Mouse (Mus musculus) intestine, embryonic 14.5 days (tissue): ENCODE measurements around the gene Ephb2. TPM values are rescaled to one million over a fixed set of nuclear protein-coding genes. Genes with fewer than 3 reads are reported as not detected.

Experiments used
- ATAC-seq: fragments of 200-750 bp; cut with Nextera tagmentation; replicated peaks from 2 replicates; pipeline ENCODE4 v1.8.0; 2017; ENCODE audit warnings: low read depth, moderate number of reproducible peaks, moderate TSS enrichment, moderate library complexity; ENCODE audit not compliant: low FRiP score, low TSS enrichment
- DNase-seq: peaks from one replicate; pipeline ENCODE4 v3.0.0-alpha.2; 2018; ENCODE audit warnings: low spot score
- H3K27ac ChIP-seq: fragments of 300-500 bp; sonication (generic); 2 replicates; pipeline ENCODE4 v1.5.1; 2014; ENCODE audit warnings: low read depth, mild to moderate bottlenecking, control low read depth
- H3K27me3 ChIP-seq: fragments of 300-500 bp; sonication (generic); replicated peaks from 2 replicates; pipeline ENCODE4 v1.6.1; 2014; ENCODE audit warnings: low read length, control low read depth; ENCODE audit not compliant: control insufficient read depth, insufficient read depth
- H3K36me3 ChIP-seq: fragments of 300-500 bp; sonication (generic); 2 replicates; pipeline ENCODE4 v1.6.1; 2014; ENCODE audit warnings: low read length, control low read depth; ENCODE audit not compliant: control insufficient read depth, insufficient read depth
- H3K4me1 ChIP-seq: fragments of 300-500 bp; sonication (generic); replicated peaks from 2 replicates; pipeline ENCODE4 v1.6.1; 2014; ENCODE audit warnings: low read length, control low read depth, mixed read lengths; ENCODE audit not compliant: control insufficient read depth, insufficient read depth
- H3K4me2 ChIP-seq: fragments of 300-500 bp; sonication (generic); 2 replicates; pipeline ENCODE4 v1.6.1; 2014; ENCODE audit warnings: low read length
- H3K4me3 ChIP-seq: fragments of 300-500 bp; sonication (generic); 2 replicates; pipeline ENCODE4 v1.5.1; 2014; ENCODE audit warnings: low read depth, low read length, control low read depth, mixed read lengths
- H3K9ac ChIP-seq: fragments of 300-500 bp; sonication (generic); 2 replicates; pipeline ENCODE4 v1.6.1; 2014; ENCODE audit warnings: mild to moderate bottlenecking, low read length
- H3K9me3 ChIP-seq: fragments of 300-500 bp; sonication (generic); 2 replicates; pipeline ENCODE4 v1.6.1; 2016; ENCODE audit warnings: low read length, control low read depth; ENCODE audit not compliant: control insufficient read depth
- WGBS: fragments of 180-500 bp; shearing (Covaris S2); extraction: QIAGEN DNeasy Blood & Tissue Kit; methylation state at CpG from one replicate; pipeline ENCODE4 v1.1.7; 2014; 5-methylcytosine and 5-hydroxymethylcytosine counted together
- polyA plus RNA-seq: library from polyadenylated mRNA; unstranded; fragments of >200 nt; fragmentation: Nextera tagmentation; extraction: Ambion mirVana; gene quantifications from 2 replicates; pipeline ENCODE4 v1.2.1, GENCODE M21; 2014

Ephb2 gene
- polyA plus RNA-seq, 1 experiment from 2014 or later = 11.4 TPM

GRCm38 (mm10) chr4:136710345-136710744 is 125.4 kb downstream of the Ephb2 start:
- DNase-seq = no peak

GRCm38 (mm10) chr4:136708956-136709355 is 126.8 kb downstream of the Ephb2 start:
- Histone ChIP-seq H3K4me2 (no peak overlapping the region), H3K36me3 (no peaks in the 10 kb centered on the region), H3K9ac (no peak overlapping the region), H3K9me3 (no peaks in the 10 kb centered on the region), H3K4me3 (no peak overlapping the region), H3K27ac (no peak overlapping the region), H3K4me1 (0 out of 2 replicates have a peak, but pooled peaks cover 9% of the 10 kb centered on the region), H3K27me3 (no peaks in the 10 kb centered on the region)
- no peak for ATAC-seq
- 60% methylated on average over 2 of the region's 2 CpGs for WGBS
- no peak for DNase-seq

More at GRCm38 (mm10) chr4:136710345-136710744, 125.4 kb downstream of the Ephb2 start:
- Histone ChIP-seq H3K36me3 (no peaks in the 10 kb centered on the region), H3K4me3 (no peak overlapping the region), H3K9me3 (no peaks in the 10 kb centered on the region), H3K4me2 (no peak overlapping the region), H3K9ac (no peak overlapping the region), H3K27ac (no peak overlapping the region), H3K27me3 (no peaks in the 10 kb centered on the region), H3K4me1 (peaks cover 9% of the 10 kb centered on the region; the same call in 1 of the 2 replicates)
- ATAC-seq = no peak
- 96% methylated on average over 9 of the region's 9 CpGs for WGBS

- no peak overlapping the region for H3K27ac ChIP-seq
- no peaks in the 10 kb centered on the region for H3K27me3 ChIP-seq
- no peak overlapping the region for H3K4me3 ChIP-seq
- no peak overlapping the region for H3K4me2 ChIP-seq
- H3K4me1 ChIP-seq = 0 out of 2 replicates have a peak, but pooled peaks cover 3% of the 10 kb centered on the region
- no peak overlapping the region for H3K9ac ChIP-seq
- no peaks in the 10 kb centered on the region for H3K9me3 ChIP-seq
- 0 out of 2 replicates have a peak, but pooled peaks have one; percentile 44 for ATAC-seq
- WGBS = 61% methylated on average over 3 of the region's 4 CpGs
- no peaks in the 10 kb centered on the region for H3K36me3 ChIP-seq
- DNase-seq = no peak
Observed at GRCm38 (mm10) chr4:136706696-136707095, 129.1 kb downstream of the Ephb2 start.

GRCm38 (mm10) chr4:136705091-136705490 is 130.7 kb downstream of the Ephb2 start:
- ATAC-seq (no peak), DNase-seq (no peak)
- Histone ChIP-seq H3K9ac (no peak overlapping the region), H3K36me3 (no peaks in the 10 kb centered on the region), H3K27ac (no peak overlapping the region), H3K4me1 (0 out of 2 replicates have a peak, but pooled peaks cover 3% of the 10 kb centered on the region), H3K27me3 (no peaks in the 10 kb centered on the region), H3K4me3 (no peak overlapping the region), H3K4me2 (no peak overlapping the region), H3K9me3 (no peaks in the 10 kb centered on the region)
- WGBS = 75% methylated on average over 5 of the region's 5 CpGs

- Histone ChIP-seq H3K27me3 (no peaks in the 10 kb centered on the region), H3K4me1 (0 out of 2 replicates have a peak, but pooled peaks cover 3% of the 10 kb centered on the region), H3K9me3 (no peaks in the 10 kb centered on the region), H3K9ac (no peak overlapping the region), H3K27ac (no peak overlapping the region), H3K36me3 (no peaks in the 10 kb centered on the region), H3K4me2 (no peak overlapping the region), H3K4me3 (no peak overlapping the region)
- WGBS = 32% methylated on average over 3 of the region's 3 CpGs
- no peak for DNase-seq
- no peak for ATAC-seq
Observed at GRCm38 (mm10) chr4:136704551-136704950, 131.2 kb downstream of the Ephb2 start.

GRCm38 (mm10) chr4:136703351-136703750 is 132.4 kb downstream of the Ephb2 start:
- Histone ChIP-seq H3K9ac (no peak overlapping the region), H3K4me3 (no peak overlapping the region), H3K36me3 (no peaks in the 10 kb centered on the region), H3K4me1 (no peaks in the 10 kb centered on the region), H3K27me3 (no peaks in the 10 kb centered on the region), H3K4me2 (no peak overlapping the region), H3K27ac (no peak overlapping the region), H3K9me3 (no peaks in the 10 kb centered on the region)
- ATAC-seq (no peak), DNase-seq (no peak)
- 92% methylated on average over 11 of the region's 11 CpGs for WGBS

GRCm38 (mm10) chr4:136702456-136702855 is 133.3 kb downstream of the Ephb2 start:
- no peak overlapping the region for H3K4me2 ChIP-seq
- H3K27ac ChIP-seq = no peak overlapping the region
- H3K36me3 ChIP-seq = no peaks in the 10 kb centered on the region
- no peak overlapping the region for H3K4me3 ChIP-seq
- no peaks in the 10 kb centered on the region for H3K9me3 ChIP-seq
- H3K4me1 ChIP-seq = no peaks in the 10 kb centered on the region
- H3K27me3 ChIP-seq = no peaks in the 10 kb centered on the region
- DNase-seq (no peak), ATAC-seq (no peak)
- WGBS = 84% methylated on average over 8 of the region's 8 CpGs
- no peak overlapping the region for H3K9ac ChIP-seq

- no peak for ATAC-seq
- no peak overlapping the region for H3K4me2 ChIP-seq
- no peak overlapping the region for H3K27ac ChIP-seq
- no peaks in the 10 kb centered on the region for H3K27me3 ChIP-seq
- WGBS = 91% methylated on average over 11 of the region's 11 CpGs
- DNase-seq = no peak
- H3K4me1 ChIP-seq = no peaks in the 10 kb centered on the region
- no peak overlapping the region for H3K4me3 ChIP-seq
- no peaks in the 10 kb centered on the region for H3K9me3 ChIP-seq
- no peaks in the 10 kb centered on the region for H3K36me3 ChIP-seq
- H3K9ac ChIP-seq = no peak overlapping the region
Observed at GRCm38 (mm10) chr4:136701236-136701635, 134.6 kb downstream of the Ephb2 start.

- Histone ChIP-seq H3K27ac (no peak overlapping the region), H3K4me2 (no peak overlapping the region), H3K9me3 (no peaks in the 10 kb centered on the region), H3K27me3 (no peaks in the 10 kb centered on the region), H3K4me3 (no peak overlapping the region), H3K36me3 (0 out of 2 replicates have a peak, but pooled peaks cover 8% of the 10 kb centered on the region), H3K4me1 (no peaks in the 10 kb centered on the region), H3K9ac (no peak overlapping the region)
- WGBS = 76% methylated on average over 7 of the region's 7 CpGs
- DNase-seq = no peak
- no peak for ATAC-seq
Observed at GRCm38 (mm10) chr4:136699084-136699450, 136.7 kb downstream of the Ephb2 start.
